Mouse (Mus musculus): Measurements from ENCODE around the gene Peg10. TPM values are rescaled to one million over a fixed set of nuclear protein-coding genes. Genes with fewer than 3 reads are reported as not detected.

The Peg10 gene
- polyA plus RNA-seq (2014; fragmentation: Nextera tagmentation; extraction: Ambion mirVana), result 4.0 and 4.3 TPM in 2 replicates

GRCm38 (mm10) chr6:4746696-4747439 is at the start of gene Peg10, which contains the start of gene Sgce:
Peg10 (plus strand) TSS chr6:4747306.
Sgce (minus strand) TSS chr6:4747207.
- DNase-seq (peak; percentile 84), ATAC-seq (ENCODE audit: insufficient read depth) (peak; percentile 64)
- Histone ChIP-seq H3K4me1 (ENCODE audit: insufficient read depth) (peaks cover 6% of the 10 kb centered on the region; the same call in 1 of the 2 replicates), H3K9me3 (ENCODE audit: low read depth, low read length) (peaks cover 10% of the 10 kb centered on the region; the same call in 1 of the 2 replicates), H3K36me3 (ENCODE audit: insufficient read depth) (no peaks in the 10 kb centered on the region), H3K27me3 (ENCODE audit: insufficient read depth, low read length) (no peaks in the 10 kb centered on the region), H3K4me2 (peak within 1 kb of the TSS; percentile 57), H3K27ac (ENCODE audit: low read depth) (peak within 1 kb of the TSS; percentile 50), H3K4me3 (ENCODE audit: low read depth, low read length) (peak within 1 kb of the TSS; percentile 39), H3K9ac (peak within 1 kb of the TSS; percentile 53)
- 38% methylated on average over 35 of the region's 38 CpGs for WGBS
- peak; percentile 75 for TF ChIP-seq CTCF (IDR thresholded peaks at IDR 0.05; ENCODE audit: low read depth)

- H3K9ac ChIP-seq, result no peak overlapping the region
- no peak for ATAC-seq (ENCODE audit: insufficient read depth)
- TF ChIP-seq CTCF (IDR thresholded peaks at IDR 0.05; ENCODE audit: low read depth), result no peak
- no peaks in the 10 kb centered on the region for H3K4me1 ChIP-seq (ENCODE audit: insufficient read depth)
- no peak overlapping the region for H3K4me2 ChIP-seq
- H3K27ac ChIP-seq (ENCODE audit: low read depth), result no peak overlapping the region
- no peaks in the 10 kb centered on the region for H3K9me3 ChIP-seq (ENCODE audit: low read depth, low read length)
- DNase-seq, result no peak
- 72% methylated on average over 8 of the region's 8 CpGs for WGBS
- H3K4me3 ChIP-seq (ENCODE audit: low read depth, low read length), result no peak overlapping the region
- no peaks in the 10 kb centered on the region for H3K36me3 ChIP-seq (ENCODE audit: insufficient read depth)
- H3K27me3 ChIP-seq (ENCODE audit: insufficient read depth, low read length), result no peaks in the 10 kb centered on the region
Measured at GRCm38 (mm10) chr6:4701641-4702040, 45.5 kb upstream of the Peg10 start.

- no peak overlapping the region for H3K9ac ChIP-seq
- peak overlapping the region; percentile 10; the same call in 1 of the 2 replicates for H3K27ac ChIP-seq (ENCODE audit: low read depth)
- H3K9me3 ChIP-seq (ENCODE audit: low read depth, low read length), result no peaks in the 10 kb centered on the region
- H3K27me3 ChIP-seq (ENCODE audit: insufficient read depth, low read length), result no peaks in the 10 kb centered on the region
- H3K4me2 ChIP-seq, result no peak overlapping the region
- ATAC-seq (ENCODE audit: insufficient read depth) (peak; percentile 91), DNase-seq (peak; percentile 81)
- H3K36me3 ChIP-seq (ENCODE audit: insufficient read depth), result no peaks in the 10 kb centered on the region
- no peaks in the 10 kb centered on the region for H3K4me1 ChIP-seq (ENCODE audit: insufficient read depth)
- no peak overlapping the region for H3K4me3 ChIP-seq (ENCODE audit: low read depth, low read length)
- 34% methylated on average over 7 of the region's 7 CpGs for WGBS
- no peak for TF ChIP-seq CTCF (IDR thresholded peaks at IDR 0.05; ENCODE audit: low read depth)
Measured at GRCm38 (mm10) chr6:4703908-4704307, 43.2 kb upstream of the Peg10 start.

- 0 out of 2 replicates have a peak, but pooled peaks cover 3% of the 10 kb centered on the region for H3K36me3 ChIP-seq (ENCODE audit: insufficient read depth)
- H3K4me3 ChIP-seq (ENCODE audit: low read depth, low read length), result no peak overlapping the region
- ATAC-seq (ENCODE audit: insufficient read depth) (no peak), DNase-seq (no peak)
- H3K4me1 ChIP-seq (ENCODE audit: insufficient read depth), result no peaks in the 10 kb centered on the region
- H3K27ac ChIP-seq (ENCODE audit: low read depth), result no peak overlapping the region
- no peaks in the 10 kb centered on the region for H3K9me3 ChIP-seq (ENCODE audit: low read depth, low read length)
- no peak for TF ChIP-seq CTCF (IDR thresholded peaks at IDR 0.05; ENCODE audit: low read depth)
- WGBS, result 54% methylated on average over 5 of the region's 5 CpGs
- no peak overlapping the region for H3K9ac ChIP-seq
- H3K27me3 ChIP-seq (ENCODE audit: insufficient read depth, low read length), result no peaks in the 10 kb centered on the region
- no peak overlapping the region for H3K4me2 ChIP-seq
Measured at GRCm38 (mm10) chr6:4706415-4706814, 40.7 kb upstream of the Peg10 start.

- H3K4me2 ChIP-seq, result no peak overlapping the region
- no peaks in the 10 kb centered on the region for H3K27me3 ChIP-seq (ENCODE audit: insufficient read depth, low read length)
- H3K4me3 ChIP-seq (ENCODE audit: low read depth, low read length), result no peak overlapping the region
- TF ChIP-seq CTCF (IDR thresholded peaks at IDR 0.05; ENCODE audit: low read depth), result no peak
- DNase-seq (no peak), ATAC-seq (ENCODE audit: insufficient read depth) (no peak)
- H3K9ac ChIP-seq, result no peak overlapping the region
- no peaks in the 10 kb centered on the region for H3K9me3 ChIP-seq (ENCODE audit: low read depth, low read length)
- H3K4me1 ChIP-seq (ENCODE audit: insufficient read depth), result no peaks in the 10 kb centered on the region
- H3K36me3 ChIP-seq (ENCODE audit: insufficient read depth), result 0 out of 2 replicates have a peak, but pooled peaks cover 3% of the 10 kb centered on the region
- WGBS, result 81% methylated on average over 1 of the region's 1 CpGs
- H3K27ac ChIP-seq (ENCODE audit: low read depth), result no peak overlapping the region
Measured at GRCm38 (mm10) chr6:4708971-4709370, 38.1 kb upstream of the Peg10 start.

- 96% methylated on average over 2 of the region's 2 CpGs for WGBS
- Histone ChIP-seq H3K27me3 (ENCODE audit: insufficient read depth, low read length) (no peaks in the 10 kb centered on the region), H3K9ac (no peak overlapping the region), H3K4me3 (ENCODE audit: low read depth, low read length) (no peak overlapping the region), H3K4me1 (ENCODE audit: insufficient read depth) (no peaks in the 10 kb centered on the region), H3K4me2 (no peak overlapping the region), H3K9me3 (ENCODE audit: low read depth, low read length) (no peaks in the 10 kb centered on the region), H3K36me3 (ENCODE audit: insufficient read depth) (no peaks in the 10 kb centered on the region), H3K27ac (ENCODE audit: low read depth) (no peak overlapping the region)
- no peak for ATAC-seq (ENCODE audit: insufficient read depth)
- DNase-seq, result no peak
- no peak for TF ChIP-seq CTCF (IDR thresholded peaks at IDR 0.05; ENCODE audit: low read depth)
Measured at GRCm38 (mm10) chr6:4716171-4716570, 30.9 kb upstream of the Peg10 start.

GRCm38 (mm10) chr6:4717344-4717743 is 29.8 kb upstream of the Peg10 start:
- H3K4me3 ChIP-seq (ENCODE audit: low read depth, low read length), result no peak overlapping the region
- H3K27ac ChIP-seq (ENCODE audit: low read depth), result no peak overlapping the region
- H3K9me3 ChIP-seq (ENCODE audit: low read depth, low read length), result no peaks in the 10 kb centered on the region
- WGBS, result 56% methylated on average over 2 of the region's 2 CpGs
- no peak overlapping the region for H3K4me2 ChIP-seq
- no peaks in the 10 kb centered on the region for H3K27me3 ChIP-seq (ENCODE audit: insufficient read depth, low read length)
- ATAC-seq (ENCODE audit: insufficient read depth), result no peak
- no peaks in the 10 kb centered on the region for H3K4me1 ChIP-seq (ENCODE audit: insufficient read depth)
- H3K36me3 ChIP-seq (ENCODE audit: insufficient read depth), result no peaks in the 10 kb centered on the region
- no peak overlapping the region for H3K9ac ChIP-seq
- no peak for DNase-seq
- no peak for TF ChIP-seq CTCF (IDR thresholded peaks at IDR 0.05; ENCODE audit: low read depth)
